Comparison of ENCODE assay signal across 12 mouse cellular contexts in the genomic region with DNA sequence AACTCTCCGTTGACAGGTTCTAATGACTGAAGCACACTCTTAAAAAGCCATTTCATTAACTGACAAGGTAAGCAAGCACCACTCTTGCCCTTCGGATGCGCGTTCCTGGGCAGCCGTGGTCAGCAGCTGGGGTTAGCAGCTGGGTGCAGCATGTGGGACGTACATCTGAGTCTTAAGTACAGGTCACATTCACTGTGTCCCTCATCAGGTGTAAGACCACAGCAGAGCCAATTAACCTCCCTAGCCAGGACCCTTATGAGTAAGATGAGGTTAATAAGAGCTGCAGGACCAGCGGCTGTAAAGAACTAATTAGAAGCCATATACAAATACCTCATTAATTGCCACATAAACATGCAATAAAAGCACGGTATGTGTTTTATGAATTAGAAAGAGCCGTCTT.
DNase-seq lines count a peak whose midpoint lies in the region; ATAC-seq and TF ChIP-seq lines count a peak whose summit lies in the region.
"Had no signal": no experiment of that assay in that cellular context is flagged by ENCODE, and none has a peak within 500 bp of the region (broad histone marks: within the 10 kb centered on the region; RNA-seq: fewer than 3 reads in every experiment).

No protein-coding gene starts in this region.

- ATAC-seq in hindbrain, postnatal 0 days: no peak
- ATAC-seq in hindbrain, embryonic 13.5 days (ENCODE audit: low FRiP score): no peak
- no peak for ATAC-seq in forebrain, embryonic 13.5 days
- ATAC-seq in limb, embryonic 15.5 days (ENCODE audit: insufficient number of reproducible peaks, low FRiP score, low TSS enrichment, low read depth): no peak
- ATAC-seq: lung, postnatal 0 days had no signal

- H3K9ac ChIP-seq in hindbrain, postnatal 0 days (replicated peaks; ENCODE audit: low read length): no peak overlapping the region
- no peak overlapping the region for H3K9ac ChIP-seq in hindbrain, embryonic 13.5 days
- no peak overlapping the region for H3K9ac ChIP-seq in forebrain, embryonic 13.5 days
- H3K9ac ChIP-seq in limb, embryonic 15.5 days: no peak overlapping the region

- peak overlapping the region; percentile 42; the same call in 1 of the 2 replicates for H3K4me2 ChIP-seq in hindbrain, postnatal 0 days (ENCODE audit: low read depth, low read length)
- no peak overlapping the region for H3K4me2 ChIP-seq in hindbrain, embryonic 13.5 days
- H3K4me2 ChIP-seq in forebrain, embryonic 13.5 days: peak overlapping the region; percentile 55
- peak overlapping the region; percentile 60 for H3K4me2 ChIP-seq in limb, embryonic 15.5 days
- H3K4me2 ChIP-seq: midbrain, embryonic 11.5 days had no signal

- no peak for TF ChIP-seq POLR2A in brain, embryonic 14.5 days (IDR thresholded peaks at IDR 0.05; ENCODE audit: borderline replicate concordance, extremely low read depth, insufficient read depth, insufficient read length, poor library complexity, severe bottlenecking)

- no peaks in the 10 kb centered on the region for H3K9me3 ChIP-seq in hindbrain, postnatal 0 days (ENCODE audit: low read length)
- H3K9me3 ChIP-seq in hindbrain, embryonic 13.5 days: no peaks in the 10 kb centered on the region
- no peaks in the 10 kb centered on the region for H3K9me3 ChIP-seq in forebrain, embryonic 13.5 days (replicated peaks)
- H3K9me3 ChIP-seq in limb, embryonic 15.5 days: no peaks in the 10 kb centered on the region

- no peak overlapping the region for H3K4me3 ChIP-seq in hindbrain, postnatal 0 days (ENCODE audit: low read length)
- no peak overlapping the region for H3K4me3 ChIP-seq in hindbrain, embryonic 13.5 days
- no peak overlapping the region for H3K4me3 ChIP-seq in forebrain, embryonic 13.5 days
- 0 out of 2 replicates have a peak overlapping the region, but pooled peaks have one; percentile 38 for H3K4me3 ChIP-seq in limb, embryonic 15.5 days

- no peak for TF ChIP-seq CTCF in hindbrain, postnatal 0 days (IDR thresholded peaks at IDR 0.05; ENCODE audit: low read depth)
- no peak for TF ChIP-seq CTCF in brain, embryonic 14.5 days (IDR thresholded peaks at IDR 0.05; ENCODE audit: borderline replicate concordance, extremely low read depth, insufficient read depth, insufficient read length)

- H3K36me3 ChIP-seq in hindbrain, postnatal 0 days (ENCODE audit: insufficient read depth, low read length): no peaks in the 10 kb centered on the region
- H3K36me3 ChIP-seq in hindbrain, embryonic 13.5 days: no peaks in the 10 kb centered on the region
- H3K36me3 ChIP-seq in forebrain, embryonic 13.5 days (ENCODE audit: poor library complexity, severe bottlenecking): 0 out of 2 replicates have a peak, but pooled peaks cover 3% of the 10 kb centered on the region
- H3K36me3 ChIP-seq in limb, embryonic 15.5 days: no peaks in the 10 kb centered on the region

- H3K27me3 ChIP-seq in hindbrain, postnatal 0 days (ENCODE audit: insufficient read depth, low read length): no peaks in the 10 kb centered on the region
- H3K27me3 ChIP-seq in hindbrain, embryonic 13.5 days: no peaks in the 10 kb centered on the region
- no peaks in the 10 kb centered on the region for H3K27me3 ChIP-seq in forebrain, embryonic 13.5 days
- H3K27me3 ChIP-seq in limb, embryonic 15.5 days: peaks cover 3% of the 10 kb centered on the region; the same call in 1 of the 2 replicates

- H3K27ac ChIP-seq in hindbrain, postnatal 0 days: no peak overlapping the region
- no peak overlapping the region for H3K27ac ChIP-seq in hindbrain, embryonic 13.5 days
- H3K27ac ChIP-seq in forebrain, embryonic 13.5 days: no peak overlapping the region
- H3K27ac ChIP-seq in limb, embryonic 15.5 days: no peak overlapping the region

- DNase-seq in hindbrain, postnatal 0 days (ENCODE audit: low spot score): no peak
- peak; percentile 28 for DNase-seq in brain, embryonic 14.5 days (ENCODE audit: low read depth)
- DNase-seq in adrenal gland, postnatal 14 days: no peak
- no peak for DNase-seq in urinary bladder, postnatal 36 days (ENCODE audit: low spot score in 2 of 2)
- DNase-seq: adrenal gland, adult 2 months; heart, postnatal 4 days; thymus, postnatal 36 days had no signal

- WGBS in hindbrain, postnatal 0 days: 73% methylated on average over 9 of the region's 9 CpGs
- 65% methylated on average over 9 of the region's 9 CpGs for WGBS in hindbrain, embryonic 13.5 days
- WGBS in forebrain, embryonic 13.5 days: 43% methylated on average over 9 of the region's 9 CpGs
- WGBS in limb, embryonic 15.5 days: 27% methylated on average over 9 of the region's 9 CpGs

- H3K4me1 ChIP-seq in hindbrain, postnatal 0 days (ENCODE audit: insufficient read depth, low read length): no peaks in the 10 kb centered on the region
- peaks cover 20% of the 10 kb centered on the region for H3K4me1 ChIP-seq in hindbrain, embryonic 13.5 days (replicated peaks)
- peaks cover 25% of the 10 kb centered on the region for H3K4me1 ChIP-seq in forebrain, embryonic 13.5 days
- H3K4me1 ChIP-seq in limb, embryonic 15.5 days: peaks cover 11% of the 10 kb centered on the region; the same call in 1 of the 2 replicates
